Mouse (Mus musculus) ovary, postnatal 36 days (tissue): ENCODE data around the gene Etfb.
"Not testable (repeated sequence)": the region's sequence is repeated elsewhere in the genome, so short reads cannot be mapped to it uniquely, and the experiment has no call there.

Experiments
- DNase-seq: peaks from one replicate; pipeline ENCODE4 v3.0.0; 2022; ENCODE audit warnings: low spot score, mixed read lengths

The Etfb gene

DNA sequence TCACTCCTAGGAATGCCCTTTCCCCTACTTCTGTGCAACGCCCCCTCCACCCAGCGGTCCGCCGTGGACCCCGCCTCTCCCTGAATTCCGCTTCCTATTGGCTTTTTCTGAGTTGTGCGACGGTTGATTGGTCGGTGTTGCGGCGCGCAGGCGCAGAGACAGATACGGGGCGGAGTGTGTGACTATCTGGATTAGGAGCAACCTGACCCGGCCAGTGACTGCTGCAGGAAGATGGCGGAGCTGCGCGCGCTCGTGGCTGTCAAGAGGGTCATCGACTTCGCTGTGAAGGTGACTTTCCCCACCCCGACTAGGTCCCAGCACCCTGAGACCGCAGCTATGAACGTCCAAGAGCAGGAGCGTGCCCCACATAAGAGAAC, at the start of gene Etfb, which contains the start of gene Gm45233:
Gene Etfb, plus strand, starts transcription at position 167 of the 377 bp plus-strand sequence.
Gene Gm45233, plus strand, starts transcription at position 212 of the 377 bp plus-strand sequence.
- peak; percentile 92 for DNase-seq

DNA sequence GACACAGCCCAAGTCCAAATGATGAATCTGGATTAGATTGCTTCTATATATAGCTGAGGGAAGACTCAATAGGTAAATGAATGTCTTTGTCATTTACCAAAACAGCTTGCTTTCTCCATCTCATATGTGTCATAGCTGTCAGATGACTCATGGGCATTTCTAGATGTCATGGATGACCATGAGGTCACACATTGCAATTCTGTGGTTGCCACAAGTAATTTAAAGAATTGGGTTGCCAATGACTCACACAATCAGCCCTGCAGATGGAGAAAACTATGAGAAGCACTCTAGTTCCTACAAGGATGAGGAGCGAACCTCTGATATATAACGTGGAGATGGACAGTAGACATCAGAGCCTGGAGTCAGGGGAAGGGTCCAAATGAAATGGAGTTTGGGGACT, 44.4 kb upstream of the Etfb start:
- no peak for DNase-seq

DNA sequence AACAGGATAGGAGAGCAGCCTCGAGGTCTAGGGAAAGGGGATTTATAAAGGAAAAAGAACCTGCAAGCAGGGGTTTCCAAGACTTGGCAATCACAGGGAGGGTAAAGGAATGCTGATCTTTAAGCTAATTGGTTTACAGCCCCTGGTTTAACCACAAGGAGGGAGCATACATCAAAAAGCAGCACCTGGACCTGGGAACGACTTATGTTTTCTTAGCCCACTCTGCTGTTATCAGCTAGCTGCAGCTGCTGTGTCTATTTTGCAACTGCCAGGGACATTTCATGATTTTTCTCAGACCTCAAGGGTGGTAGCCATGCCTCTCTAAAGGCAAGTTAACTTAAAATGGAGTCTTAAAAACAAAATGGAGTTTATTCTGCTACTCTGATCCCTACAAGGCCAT, 41.2 kb upstream of the Etfb start:
- no peak for DNase-seq

DNA sequence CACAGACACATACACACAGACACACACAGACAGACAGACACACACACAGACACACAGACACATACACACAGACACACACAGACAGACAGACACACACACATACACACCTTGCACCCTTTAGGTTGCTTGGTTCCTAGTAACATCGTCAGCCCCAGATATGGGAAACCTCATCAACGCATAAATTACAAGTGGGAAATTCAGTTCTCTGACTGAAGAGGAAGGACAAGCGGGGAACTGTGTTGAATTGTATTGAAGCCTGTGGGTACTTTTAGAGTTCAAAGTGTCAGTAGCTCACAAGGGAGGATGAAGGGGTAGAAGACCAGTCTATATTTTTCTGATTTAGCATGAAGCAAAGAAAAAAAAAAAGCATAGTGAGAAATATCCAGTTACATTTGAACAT, 36.3 kb upstream of the Etfb start:
- no peak for DNase-seq

DNA sequence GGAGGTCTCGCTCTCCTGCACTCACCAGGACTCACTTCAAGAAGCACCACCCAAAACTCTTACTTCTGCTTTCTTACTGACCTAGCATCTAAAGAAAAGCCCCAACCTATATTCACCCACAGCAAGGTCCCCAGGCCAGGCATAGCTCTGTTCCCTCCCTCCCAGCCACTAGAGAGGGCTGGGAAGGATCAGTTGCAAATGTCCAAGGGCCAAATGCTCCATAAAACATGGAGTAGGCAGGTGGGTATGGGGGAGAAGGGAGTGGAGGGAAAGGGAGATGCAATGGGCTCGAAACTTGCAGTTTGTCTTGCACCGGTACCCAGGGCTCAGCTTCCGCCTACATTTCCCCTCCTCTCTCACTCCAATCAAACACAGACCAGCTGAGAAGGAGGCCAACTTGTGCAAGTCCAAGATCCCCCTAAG, 35.7 kb upstream of the Etfb start, which contains the start of gene Siglecg:
Gene Siglecg, plus strand, starts transcription at position 74 of the 423 bp plus-strand sequence.
- DNase-seq: no peak

DNA sequence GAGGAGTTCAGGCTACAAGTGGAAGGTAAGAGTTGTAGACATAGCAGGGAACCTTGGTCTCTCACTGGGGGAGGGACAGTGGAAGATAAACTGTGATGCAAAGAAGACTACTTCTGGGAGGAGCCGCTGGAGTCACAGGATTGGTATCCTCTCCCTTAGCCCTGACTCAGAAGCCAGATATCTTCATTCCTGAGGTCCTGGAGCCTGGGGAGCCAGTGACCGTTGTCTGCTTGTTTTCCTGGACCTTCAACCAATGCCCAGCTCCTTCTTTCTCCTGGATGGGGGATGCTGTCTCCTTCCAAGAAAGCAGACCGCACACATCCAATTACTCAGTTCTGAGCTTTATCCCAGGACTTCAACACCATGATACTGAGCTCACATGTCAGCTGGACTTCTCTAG, 34.8 kb upstream of the Etfb start:
- DNase-seq: no peak

DNA sequence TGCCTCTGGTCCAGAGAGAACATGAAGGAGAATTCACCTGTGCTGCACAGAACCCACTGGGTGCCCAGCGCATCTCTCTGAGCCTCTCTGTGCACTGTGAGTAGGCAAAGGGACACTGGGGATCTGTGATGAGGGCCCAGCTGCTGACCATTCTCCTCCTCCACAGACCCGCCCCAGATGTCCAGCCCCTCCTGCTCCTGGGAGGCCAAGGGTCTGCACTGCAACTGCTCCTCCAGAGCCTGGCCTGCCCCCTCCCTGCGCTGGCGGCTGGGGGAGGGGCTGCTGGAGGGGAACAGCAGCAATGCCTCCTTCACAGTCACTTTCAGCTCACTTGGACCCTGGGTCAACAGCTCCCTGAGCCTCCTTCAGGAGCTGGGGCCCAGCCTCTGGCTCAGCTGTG, 32.2 kb upstream of the Etfb start:
- not testable (repeated sequence) for DNase-seq

DNA sequence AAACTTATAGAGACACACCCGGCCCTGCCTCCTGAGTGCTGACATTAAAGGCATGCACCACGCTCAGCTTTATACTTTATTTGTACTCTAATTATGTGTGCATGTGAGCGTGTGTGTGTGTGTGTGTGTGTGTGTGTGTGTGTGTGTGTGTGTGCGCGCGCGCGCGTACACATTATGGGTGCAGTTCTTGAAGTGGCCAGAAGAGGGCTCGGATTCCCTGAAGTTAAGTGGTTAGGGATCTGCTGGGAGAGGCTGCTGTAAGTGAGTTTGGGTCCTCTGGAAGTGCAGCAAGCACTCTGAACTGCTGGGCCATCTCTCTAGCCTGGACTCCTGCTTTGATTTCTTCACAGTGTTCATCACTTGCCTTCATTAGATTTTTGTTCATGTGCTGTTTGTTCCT, 26.6 kb upstream of the Etfb start:
- DNase-seq: no peak

DNA sequence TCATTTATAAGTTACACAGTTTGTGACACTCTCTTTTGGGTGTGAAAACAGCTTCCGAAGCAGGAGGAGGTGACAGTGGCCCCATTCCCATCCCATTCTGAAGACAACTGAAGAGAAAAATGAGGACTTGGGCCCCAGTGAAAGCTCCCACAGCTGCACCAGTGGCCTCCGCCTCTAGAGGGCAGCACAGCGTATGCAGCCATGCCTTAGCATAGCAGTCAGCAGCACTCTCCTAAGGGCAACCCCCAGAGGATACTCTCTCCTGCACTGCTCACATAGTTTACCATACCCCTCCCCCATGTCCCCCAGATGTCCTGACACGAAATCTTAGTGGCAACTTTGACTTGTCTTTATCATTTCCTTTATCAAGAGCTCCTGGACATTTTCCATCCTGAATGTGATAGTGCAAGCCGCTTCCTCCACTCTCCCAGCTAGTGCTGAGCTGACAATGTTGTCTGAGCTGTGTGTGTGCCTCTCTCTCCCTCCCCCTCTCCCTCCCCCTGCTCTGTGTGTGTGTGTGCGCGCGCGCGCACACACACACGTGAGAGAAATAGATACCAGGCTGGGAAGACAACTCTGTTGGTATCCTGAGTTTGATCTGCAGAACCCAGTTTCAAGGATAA, 20.8 kb upstream of the Etfb start:
- DNase-seq: peak; percentile 81

DNA sequence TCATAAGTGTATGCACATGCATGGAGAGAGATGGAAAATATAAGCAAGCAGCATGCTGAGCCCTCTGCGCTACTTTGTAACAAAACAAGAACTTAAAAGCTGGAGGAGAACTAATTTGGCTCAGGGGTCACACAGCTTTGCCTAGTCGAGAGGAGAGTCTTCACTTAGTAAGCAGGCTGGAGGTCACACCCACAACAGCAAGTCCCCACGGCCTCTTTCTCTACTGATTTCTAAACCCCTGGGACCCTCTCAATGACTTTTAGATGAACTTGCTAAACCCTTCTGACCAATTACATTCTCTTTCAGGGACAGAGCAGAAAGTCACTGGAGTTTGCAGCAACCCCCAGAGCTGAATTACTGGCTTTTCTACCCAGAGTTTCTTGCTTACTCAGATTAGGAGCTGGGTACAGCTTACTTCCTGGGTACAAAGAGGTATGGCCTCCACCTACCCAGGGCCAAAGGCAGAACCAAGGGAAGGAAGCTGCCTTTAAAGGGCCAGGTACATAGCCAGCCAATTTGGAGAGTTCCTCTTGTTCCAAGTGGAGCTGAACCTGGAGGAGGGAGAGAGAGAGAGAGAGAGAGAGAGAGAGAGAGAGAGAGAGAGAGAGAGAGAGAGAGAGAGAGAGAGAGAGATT, 19.8 kb upstream of the Etfb start:
- no peak for DNase-seq

DNA sequence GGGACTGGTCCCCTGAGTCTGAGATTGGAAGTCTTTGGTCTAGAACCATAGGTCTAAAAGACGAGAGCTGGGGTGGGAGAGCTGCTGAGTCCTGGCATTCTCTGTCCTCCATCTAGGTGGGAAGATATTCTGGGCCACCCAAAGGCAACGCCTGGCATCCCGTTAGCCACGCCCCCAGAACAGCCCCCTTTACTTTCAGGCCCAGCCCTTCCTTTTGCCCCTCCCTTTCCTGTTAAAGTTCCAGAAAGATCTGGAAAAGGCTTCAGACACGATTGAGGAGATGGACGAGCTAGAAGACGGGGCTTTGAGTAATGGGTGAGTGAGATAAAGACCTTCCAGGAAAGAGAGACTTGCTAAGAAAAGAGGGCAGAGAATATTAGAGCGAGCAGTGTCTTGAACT, 16.5 kb upstream of the Etfb start, which contains the start of gene Lim2:
Gene Lim2, plus strand, starts transcription at position 265 of the 400 bp plus-strand sequence.
- DNase-seq: no peak

DNA sequence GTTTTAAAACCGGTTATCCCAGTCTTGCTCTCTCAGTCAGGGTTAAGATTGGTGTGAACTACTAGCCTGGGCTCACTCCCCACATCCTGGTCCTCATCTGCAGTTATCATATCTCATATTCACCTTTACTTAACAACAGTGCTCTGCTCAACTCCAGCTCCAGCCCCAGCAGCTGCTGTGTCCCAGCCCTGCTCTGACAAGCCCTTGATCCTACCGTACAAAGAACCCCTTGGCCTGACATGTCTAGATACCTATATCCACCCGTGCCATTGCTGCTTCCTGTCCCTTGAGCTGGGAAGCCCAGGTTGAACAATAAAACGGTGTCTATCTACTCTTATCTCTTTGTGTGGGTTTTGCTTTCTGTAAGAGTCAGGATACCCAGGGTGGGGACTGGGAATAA, 14.4 kb upstream of the Etfb start:
- DNase-seq: no peak

DNA sequence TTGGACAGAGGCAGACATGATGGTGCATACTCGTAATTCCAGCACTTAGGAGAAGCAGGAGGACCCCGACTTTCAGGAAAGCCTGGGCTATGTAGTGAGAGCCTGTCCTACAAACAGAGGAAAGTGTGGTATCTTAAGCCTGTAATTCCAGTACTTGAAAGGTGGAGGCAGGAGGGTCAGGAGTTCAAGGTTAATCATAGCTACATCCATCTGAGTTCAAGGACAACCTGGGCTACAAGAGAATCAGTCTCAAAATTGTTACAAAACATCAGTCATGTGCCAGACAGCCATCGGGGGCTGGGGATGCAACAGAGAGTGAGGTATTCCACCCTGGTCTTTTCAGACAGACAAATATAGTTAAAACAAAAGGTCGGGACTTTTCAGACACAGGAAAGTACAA, 11.0 kb upstream of the Etfb start:
- no peak for DNase-seq

DNA sequence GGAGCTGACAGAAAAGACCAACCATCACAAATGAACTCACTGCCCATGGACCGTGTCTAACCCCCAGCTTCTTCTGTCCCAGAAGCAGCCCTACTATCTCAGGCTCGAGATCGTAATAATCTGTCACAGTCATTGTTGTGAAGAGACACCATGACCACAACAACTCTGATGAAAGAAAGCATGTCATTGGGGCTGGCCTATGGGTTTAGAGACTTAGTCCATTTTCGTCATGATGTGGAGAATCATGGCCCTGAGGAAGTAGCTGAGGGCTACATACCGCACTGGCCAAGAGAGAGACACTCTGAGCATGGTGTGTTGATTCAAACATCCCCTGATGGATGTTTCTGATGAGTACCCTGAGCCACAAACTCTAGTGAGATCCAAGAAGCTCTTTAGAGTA, 9.2 kb upstream of the Etfb start:
- DNase-seq: no peak

DNA sequence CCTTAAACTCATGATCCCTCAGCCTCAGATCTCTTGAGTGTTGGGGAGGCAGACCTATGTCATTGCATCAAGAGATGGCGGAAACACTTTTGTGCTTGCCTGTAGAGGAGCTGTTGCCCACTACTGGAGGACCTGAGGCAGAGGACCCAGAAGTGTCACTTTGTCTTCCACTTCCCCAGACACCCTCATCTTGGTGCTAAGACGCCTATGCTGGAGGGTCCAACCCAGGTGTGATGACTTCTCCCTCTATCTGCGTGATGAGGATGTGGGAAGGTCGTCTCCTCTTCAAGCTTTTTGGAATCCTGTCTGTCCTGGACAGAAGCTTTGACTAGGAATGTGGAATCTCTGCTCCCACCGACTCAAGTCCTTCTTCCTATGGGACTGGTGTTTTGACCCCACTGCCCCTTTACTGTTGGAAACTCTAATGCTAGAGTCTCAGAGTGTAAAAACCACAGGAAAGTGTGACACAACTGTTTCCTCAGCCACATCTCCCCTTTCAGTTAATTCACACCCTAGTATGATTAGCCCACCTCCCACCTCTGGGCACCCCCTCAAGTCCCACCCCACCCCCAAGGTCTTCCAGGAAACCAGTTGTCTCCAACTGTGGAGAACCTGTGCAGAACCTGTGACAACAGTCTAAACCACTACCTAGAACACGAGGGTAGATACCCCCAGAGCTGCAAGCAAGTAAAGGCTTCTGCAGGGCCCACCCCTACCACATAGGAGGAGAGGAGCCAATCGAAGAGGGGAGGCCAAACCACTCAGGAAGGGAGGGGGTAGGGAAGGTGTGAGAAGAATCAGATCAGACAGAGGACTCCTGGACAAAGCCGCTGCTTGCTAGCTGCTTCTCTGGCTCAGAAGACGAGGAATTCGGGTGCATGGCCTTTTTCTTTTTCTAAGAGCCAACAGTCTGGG, 7.3 kb upstream of the Etfb start, which contains the start of gene Nkg7:
Gene Nkg7, plus strand, starts transcription at position 733 of the 915 bp plus-strand sequence.
- DNase-seq: no peak

DNA sequence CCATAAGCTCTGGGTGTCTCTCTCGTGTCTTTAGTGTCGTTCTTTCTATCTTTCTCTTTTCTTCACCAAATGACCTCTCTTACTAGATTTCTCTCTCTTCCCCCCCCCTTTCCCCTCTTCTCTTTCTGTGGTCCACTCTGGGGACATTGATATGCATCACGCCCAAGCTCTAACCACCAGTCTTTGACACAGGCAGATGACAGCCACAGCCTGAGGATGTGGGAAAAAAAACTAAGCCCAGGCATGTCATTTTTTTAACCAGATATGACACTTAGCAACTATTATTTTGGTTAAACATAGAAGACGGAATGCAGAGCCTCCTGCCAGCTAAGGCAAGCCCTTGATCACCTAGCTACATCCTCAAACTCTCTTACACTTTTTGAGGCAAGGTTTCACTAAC, 5.3 kb upstream of the Etfb start:
- DNase-seq: no peak

DNA sequence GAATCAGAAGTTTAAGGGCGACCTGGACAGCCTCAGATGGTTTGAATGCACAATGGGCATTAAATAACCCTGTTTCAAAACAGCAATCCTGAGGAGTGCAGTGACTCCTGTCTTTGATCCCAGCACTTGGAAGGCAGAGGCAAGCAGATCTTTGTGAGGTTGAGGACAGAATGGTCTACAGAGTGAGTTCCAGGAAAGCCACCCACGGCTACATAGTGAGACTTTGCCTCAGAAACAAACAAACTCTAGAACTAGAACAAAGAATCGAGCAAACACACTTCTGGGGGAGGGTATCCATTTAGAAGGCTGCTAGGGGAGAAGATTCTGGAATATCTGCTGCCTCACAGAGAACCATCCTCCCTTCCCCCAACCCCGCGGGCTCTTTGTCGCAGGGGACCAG, 3.4 kb upstream of the Etfb start, which contains the start of gene Cldnd2:
Gene Cldnd2, plus strand, starts transcription at position 301 of the 400 bp plus-strand sequence.
- no peak for DNase-seq

DNA sequence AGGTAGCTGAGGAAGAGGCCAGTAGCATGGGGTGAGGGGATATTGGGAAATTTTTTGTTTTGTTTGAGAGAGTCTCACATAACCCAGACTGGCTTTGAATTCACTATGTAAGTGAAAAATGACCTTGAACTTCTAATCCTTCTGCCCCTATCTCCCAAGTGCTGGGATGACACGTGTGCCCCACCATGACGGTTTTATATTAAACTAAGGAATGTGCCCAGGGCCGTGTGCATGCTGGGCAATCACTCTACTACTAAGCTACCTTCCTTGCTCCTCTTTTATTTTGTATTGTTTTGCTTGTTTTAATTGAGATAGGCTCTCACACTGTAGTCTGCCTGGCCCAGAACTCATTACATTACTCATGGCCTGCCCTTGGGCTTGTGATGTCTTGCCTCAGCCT, 2.8 kb upstream of the Etfb start:
- DNase-seq: no peak

DNA sequence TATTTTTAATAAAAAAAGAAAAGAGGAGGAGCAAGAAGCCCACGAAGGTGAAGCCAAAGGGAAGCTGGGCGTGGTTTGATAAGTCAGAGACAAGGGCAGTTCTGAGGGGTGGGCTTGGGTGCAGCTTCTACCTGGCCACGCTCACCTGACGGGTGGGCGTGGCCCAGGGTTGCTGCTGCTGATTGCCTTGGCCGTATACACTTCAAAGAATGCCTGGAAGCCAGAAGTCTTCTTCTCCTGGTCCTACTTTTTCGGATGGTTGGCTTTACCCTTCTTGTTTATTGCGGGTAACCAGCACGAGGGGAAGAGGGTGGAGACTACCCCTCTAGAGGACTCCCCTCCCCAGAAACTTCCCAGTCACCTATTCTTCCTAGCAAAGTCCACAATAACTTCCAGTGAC, 1.2 kb upstream of the Etfb start:
- DNase-seq: no peak

DNA sequence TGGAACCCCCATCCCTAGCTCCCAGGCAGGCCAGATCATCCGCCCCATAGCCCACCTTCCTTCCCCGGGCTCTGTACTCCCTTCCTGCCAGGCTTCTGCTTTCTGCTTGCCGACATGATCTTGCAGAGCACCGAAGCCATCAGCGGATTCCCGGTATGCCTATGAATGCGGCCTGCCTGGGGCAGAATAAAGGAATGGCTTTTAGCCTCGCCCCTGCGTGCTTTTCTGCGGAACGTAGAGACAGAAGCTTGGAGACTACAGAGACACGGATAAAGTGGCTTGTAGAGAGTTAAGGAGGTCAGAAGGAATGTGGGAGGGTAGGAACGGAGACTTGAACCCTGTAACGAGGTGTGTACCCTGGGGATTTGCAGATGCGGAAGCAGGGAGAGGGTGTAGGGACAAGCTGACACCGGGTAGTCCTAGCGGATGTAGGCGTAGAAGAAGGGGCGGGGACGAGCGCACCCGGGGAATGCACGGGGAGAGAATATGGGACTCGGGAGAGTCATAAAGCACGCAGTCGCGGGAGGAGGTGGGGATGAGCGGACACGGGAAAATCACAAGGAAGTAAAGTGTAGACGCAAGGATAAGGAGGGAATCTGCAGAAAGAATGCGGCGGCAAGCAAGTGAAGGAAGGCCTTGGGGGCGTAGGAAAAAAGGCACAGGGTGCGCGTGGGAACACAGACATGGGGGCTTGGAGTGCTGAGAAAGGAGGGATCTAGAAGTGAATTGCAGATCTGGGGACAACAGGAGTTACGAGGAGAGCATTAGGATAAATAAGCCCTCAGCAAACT, 562 bp upstream of the Etfb start:
- peak; percentile 78 for DNase-seq

DNA sequence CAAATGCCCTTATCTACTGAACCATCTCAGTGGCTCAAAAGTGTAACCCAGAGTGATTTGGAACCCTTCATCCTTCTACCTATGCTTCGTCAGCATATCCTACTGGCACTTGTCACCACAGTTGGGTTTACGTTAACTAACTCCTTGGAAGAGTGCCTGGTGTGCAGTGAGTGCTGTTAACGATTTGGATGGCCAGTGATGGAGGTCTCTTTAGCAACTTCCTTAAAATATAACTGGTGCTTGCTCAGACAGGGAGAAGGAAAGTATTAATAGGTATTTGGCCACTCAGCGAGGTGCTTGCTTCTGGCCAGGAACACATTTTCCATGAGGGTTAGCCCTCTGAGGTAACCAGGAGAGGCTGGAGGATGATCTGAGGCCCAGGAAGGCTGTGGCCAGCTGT, 3.9 kb downstream of the Etfb start:
- DNase-seq: no peak

DNA sequence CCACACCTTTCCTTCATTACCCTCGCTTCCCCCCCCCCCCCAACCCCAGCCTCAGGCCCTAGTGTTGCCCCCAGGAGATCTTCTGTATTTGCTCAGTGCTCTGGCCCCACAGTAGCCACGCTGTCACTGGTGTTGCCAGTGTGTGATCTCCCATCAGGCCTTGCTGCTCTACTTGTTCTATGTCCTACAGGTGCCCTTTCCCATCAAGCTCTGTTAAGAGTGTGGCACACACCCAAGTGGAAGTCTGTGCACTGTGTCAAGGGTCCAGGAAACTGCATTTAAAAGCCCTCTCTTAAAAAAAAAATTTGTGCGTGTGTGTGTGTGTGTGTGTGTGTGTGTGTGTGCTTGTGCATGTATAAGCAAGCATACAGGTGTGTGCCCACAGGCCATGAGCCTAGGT, 4.4 kb downstream of the Etfb start:
- DNase-seq: no peak
